Mouse (Mus musculus): ENCODE measurements around the gene Siva1. TPM values are rescaled to one million over a fixed set of nuclear protein-coding genes. Genes with fewer than 3 reads are reported as not detected.

The Siva1 gene
- polyA plus RNA-seq, 1 experiment from 2014 or later: 274 TPM

- Histone ChIP-seq H3K27me3 (ENCODE audit: control insufficient read depth, insufficient read depth, low read length) (peaks cover 16% of the 10 kb centered on the region; the same call in 1 of the 2 replicates), H3K4me2 (replicated peaks; ENCODE audit: low read depth, low read length) (peak overlapping the region; percentile 97), H3K27ac (ENCODE audit: low read length) (no peak overlapping the region), H3K36me3 (ENCODE audit: control insufficient read depth, insufficient read depth, low read length) (no peaks in the 10 kb centered on the region), H3K9me3 (ENCODE audit: control insufficient read depth, low read depth, low read length) (no peaks in the 10 kb centered on the region), H3K4me3 (ENCODE audit: low read depth, low read length) (peak overlapping the region; percentile 42), H3K4me1 (ENCODE audit: control insufficient read depth, insufficient read depth, low read length) (peaks cover 4% of the 10 kb centered on the region; the same call in 1 of the 2 replicates), H3K9ac (replicated peaks; ENCODE audit: low read depth, low read length) (no peak overlapping the region)
- ATAC-seq (ENCODE audit: insufficient number of reproducible peaks, insufficient read depth, low FRiP score, low read depth): no peak
- WGBS: 26% methylated on average over 13 of the region's 13 CpGs
These were observed 25.3 kb upstream of the Siva1 start for GRCm38 (mm10) chr12:112618981-112619685.

GRCm38 (mm10) chr12:112619686-112620353 is 24.7 kb upstream of the Siva1 start, which contains the start of gene Adssl1:
Adssl1 (plus strand) TSS chr12:112620045.
- Histone ChIP-seq H3K4me2 (replicated peaks; ENCODE audit: low read depth, low read length) (peak within 1 kb of the TSS; percentile 97), H3K9ac (replicated peaks; ENCODE audit: low read depth, low read length) (peak within 1 kb of the TSS; percentile 37), H3K27ac (ENCODE audit: low read length) (no peak within 1 kb of the TSS), H3K27me3 (ENCODE audit: control insufficient read depth, insufficient read depth, low read length) (peaks cover 16% of the 10 kb centered on the region; the same call in 1 of the 2 replicates), H3K36me3 (ENCODE audit: control insufficient read depth, insufficient read depth, low read length) (no peaks in the 10 kb centered on the region), H3K9me3 (ENCODE audit: control insufficient read depth, low read depth, low read length) (no peaks in the 10 kb centered on the region), H3K4me1 (ENCODE audit: control insufficient read depth, insufficient read depth, low read length) (peaks cover 4% of the 10 kb centered on the region; the same call in 1 of the 2 replicates), H3K4me3 (ENCODE audit: low read depth, low read length) (peak within 1 kb of the TSS; percentile 42)
- ATAC-seq (ENCODE audit: insufficient number of reproducible peaks, insufficient read depth, low FRiP score, low read depth): peak; percentile 70
- 1% methylated on average over 56 of the region's 56 CpGs for WGBS

- Histone ChIP-seq H3K4me3 (ENCODE audit: low read depth, low read length) (peak overlapping the region; percentile 42), H3K9ac (replicated peaks; ENCODE audit: low read depth, low read length) (peak overlapping the region; percentile 37; the same call in 1 of the 2 replicates), H3K9me3 (ENCODE audit: control insufficient read depth, low read depth, low read length) (no peaks in the 10 kb centered on the region), H3K4me2 (replicated peaks; ENCODE audit: low read depth, low read length) (peak overlapping the region; percentile 97), H3K27ac (ENCODE audit: low read length) (no peak overlapping the region), H3K27me3 (ENCODE audit: control insufficient read depth, insufficient read depth, low read length) (peaks cover 16% of the 10 kb centered on the region; the same call in 1 of the 2 replicates), H3K36me3 (ENCODE audit: control insufficient read depth, insufficient read depth, low read length) (no peaks in the 10 kb centered on the region), H3K4me1 (ENCODE audit: control insufficient read depth, insufficient read depth, low read length) (peaks cover 4% of the 10 kb centered on the region; the same call in 1 of the 2 replicates)
- 14% methylated on average over 16 of the region's 16 CpGs for WGBS
- ATAC-seq (ENCODE audit: insufficient number of reproducible peaks, insufficient read depth, low FRiP score, low read depth): no peak
These were observed 24.0 kb upstream of the Siva1 start for GRCm38 (mm10) chr12:112620354-112621061.

GRCm38 (mm10) chr12:112621900-112622299 is 22.6 kb upstream of the Siva1 start:
- H3K27ac ChIP-seq (ENCODE audit: low read length): no peak overlapping the region
- no peaks in the 10 kb centered on the region for H3K36me3 ChIP-seq (ENCODE audit: control insufficient read depth, insufficient read depth, low read length)
- ATAC-seq (ENCODE audit: insufficient number of reproducible peaks, insufficient read depth, low FRiP score, low read depth): no peak
- H3K4me2 ChIP-seq (replicated peaks; ENCODE audit: low read depth, low read length): no peak overlapping the region
- no peaks in the 10 kb centered on the region for H3K9me3 ChIP-seq (ENCODE audit: control insufficient read depth, low read depth, low read length)
- peaks cover 16% of the 10 kb centered on the region; the same call in 1 of the 2 replicates for H3K27me3 ChIP-seq (ENCODE audit: control insufficient read depth, insufficient read depth, low read length)
- H3K9ac ChIP-seq (replicated peaks; ENCODE audit: low read depth, low read length): no peak overlapping the region
- H3K4me1 ChIP-seq (ENCODE audit: control insufficient read depth, insufficient read depth, low read length): peaks cover 4% of the 10 kb centered on the region; the same call in 1 of the 2 replicates
- H3K4me3 ChIP-seq (ENCODE audit: low read depth, low read length): no peak overlapping the region
- 73% methylated on average over 3 of the region's 3 CpGs for whole genome bisulfite sequencing

- Histone ChIP-seq H3K4me3 (ENCODE audit: low read depth, low read length) (no peak overlapping the region), H3K27ac (ENCODE audit: low read length) (no peak overlapping the region), H3K4me1 (ENCODE audit: control insufficient read depth, insufficient read depth, low read length) (peaks cover 9% of the 10 kb centered on the region), H3K36me3 (ENCODE audit: control insufficient read depth, insufficient read depth, low read length) (no peaks in the 10 kb centered on the region), H3K4me2 (replicated peaks; ENCODE audit: low read depth, low read length) (no peak overlapping the region), H3K9ac (replicated peaks; ENCODE audit: low read depth, low read length) (no peak overlapping the region), H3K27me3 (ENCODE audit: control insufficient read depth, insufficient read depth, low read length) (peaks cover 16% of the 10 kb centered on the region; the same call in 1 of the 2 replicates), H3K9me3 (ENCODE audit: control insufficient read depth, low read depth, low read length) (no peaks in the 10 kb centered on the region)
- no peak for ATAC-seq (ENCODE audit: insufficient number of reproducible peaks, insufficient read depth, low FRiP score, low read depth)
- 26% methylated on average over 2 of the region's 2 CpGs for WGBS
These were observed 20.7 kb upstream of the Siva1 start for GRCm38 (mm10) chr12:112623742-112624141.

- no peak for ATAC-seq (ENCODE audit: insufficient number of reproducible peaks, insufficient read depth, low FRiP score, low read depth)
These were observed 18.8 kb upstream of the Siva1 start for GRCm38 (mm10) chr12:112625700-112626099.

GRCm38 (mm10) chr12:112626455-112626854 is 18.0 kb upstream of the Siva1 start:
- ATAC-seq (ENCODE audit: insufficient number of reproducible peaks, insufficient read depth, low FRiP score, low read depth): no peak
- WGBS: 64% methylated on average over 6 of the region's 6 CpGs
- Histone ChIP-seq H3K36me3 (ENCODE audit: control insufficient read depth, insufficient read depth, low read length) (no peaks in the 10 kb centered on the region), H3K9ac (replicated peaks; ENCODE audit: low read depth, low read length) (no peak overlapping the region), H3K4me2 (replicated peaks; ENCODE audit: low read depth, low read length) (no peak overlapping the region), H3K27ac (ENCODE audit: low read length) (no peak overlapping the region), H3K27me3 (ENCODE audit: control insufficient read depth, insufficient read depth, low read length) (peaks cover 5% of the 10 kb centered on the region; the same call in 1 of the 2 replicates), H3K9me3 (ENCODE audit: control insufficient read depth, low read depth, low read length) (no peaks in the 10 kb centered on the region), H3K4me1 (ENCODE audit: control insufficient read depth, insufficient read depth, low read length) (peaks cover 16% of the 10 kb centered on the region), H3K4me3 (ENCODE audit: low read depth, low read length) (no peak overlapping the region)

More at GRCm38 (mm10) chr12:112625700-112626099, 18.8 kb upstream of the Siva1 start:
- 70% methylated on average over 4 of the region's 4 CpGs for WGBS
- Histone ChIP-seq H3K27ac (ENCODE audit: low read length) (no peak overlapping the region), H3K4me3 (ENCODE audit: low read depth, low read length) (no peak overlapping the region), H3K9ac (replicated peaks; ENCODE audit: low read depth, low read length) (no peak overlapping the region), H3K4me1 (ENCODE audit: control insufficient read depth, insufficient read depth, low read length) (peaks cover 15% of the 10 kb centered on the region), H3K4me2 (replicated peaks; ENCODE audit: low read depth, low read length) (no peak overlapping the region), H3K36me3 (ENCODE audit: control insufficient read depth, insufficient read depth, low read length) (no peaks in the 10 kb centered on the region), H3K27me3 (ENCODE audit: control insufficient read depth, insufficient read depth, low read length) (peaks cover 12% of the 10 kb centered on the region; the same call in 1 of the 2 replicates), H3K9me3 (ENCODE audit: control insufficient read depth, low read depth, low read length) (no peaks in the 10 kb centered on the region)

Data from stomach, embryonic 14.5 days (tissue).